Mouse (Mus musculus) liver, embryonic 13.5 days (tissue): ENCODE measurements at regions not wholly inside any gene's neighbourhood (a gene's known extent, or its start where the extent isn't known, plus 50 kb on each side); places are given as distances from the start of the nearest gene placed in this dataset.

Experiments
- ATAC-seq: fragments of 200-750 bp; cut with Nextera tagmentation; 2 replicates; pipeline ENCODE4 v1.8.0; 2017; ENCODE audit warnings: low read depth, mild to moderate bottlenecking, moderate number of reproducible peaks, moderate library complexity
- DNase-seq: peaks from one replicate; pipeline ENCODE4 v3.0.0; 2022
- H3K27ac ChIP-seq: fragments of 300-500 bp; sonication (generic); 2 replicates; pipeline ENCODE4 v1.5.1; 2015; ENCODE audit warnings: moderate library complexity, mild to moderate bottlenecking, inconsistent platforms
- H3K27me3 ChIP-seq: fragments of 300-500 bp; sonication (generic); 2 replicates; pipeline ENCODE4 v1.6.1; 2015; ENCODE audit warnings: mild to moderate bottlenecking, inconsistent platforms
- H3K36me3 ChIP-seq: fragments of 300-500 bp; sonication (generic); 2 replicates; pipeline ENCODE4 v1.6.1; 2015; ENCODE audit warnings: mild to moderate bottlenecking, inconsistent platforms
- H3K4me1 ChIP-seq: fragments of 300-500 bp; sonication (generic); replicated peaks from 2 replicates; pipeline ENCODE4 v1.6.1; 2015; ENCODE audit warnings: inconsistent platforms
- H3K4me2 ChIP-seq: fragments of 300-500 bp; sonication (generic); 2 replicates; pipeline ENCODE4 v1.6.1; 2015; ENCODE audit warnings: inconsistent platforms, mild to moderate bottlenecking, moderate library complexity
- H3K4me3 ChIP-seq: fragments of 300-500 bp; sonication (generic); replicated peaks from 2 replicates; pipeline ENCODE4 v1.5.1; 2015; ENCODE audit warnings: mild to moderate bottlenecking, inconsistent platforms
- H3K9ac ChIP-seq: fragments of 300-500 bp; sonication (generic); 2 replicates; pipeline ENCODE4 v1.6.1; 2015; ENCODE audit warnings: mild to moderate bottlenecking, inconsistent platforms
- H3K9me3 ChIP-seq: fragments of 300-500 bp; sonication (generic); replicated peaks from 2 replicates; pipeline ENCODE4 v1.6.1; 2016; ENCODE audit warnings: inconsistent platforms
- WGBS: fragments of 180-500 bp; shearing (Covaris S2); methylation state at CpG from one replicate; pipeline ENCODE4 v1.1.7; 2015; ENCODE audit not compliant: insufficient replicate concordance; 5-methylcytosine and 5-hydroxymethylcytosine counted together

DNA sequence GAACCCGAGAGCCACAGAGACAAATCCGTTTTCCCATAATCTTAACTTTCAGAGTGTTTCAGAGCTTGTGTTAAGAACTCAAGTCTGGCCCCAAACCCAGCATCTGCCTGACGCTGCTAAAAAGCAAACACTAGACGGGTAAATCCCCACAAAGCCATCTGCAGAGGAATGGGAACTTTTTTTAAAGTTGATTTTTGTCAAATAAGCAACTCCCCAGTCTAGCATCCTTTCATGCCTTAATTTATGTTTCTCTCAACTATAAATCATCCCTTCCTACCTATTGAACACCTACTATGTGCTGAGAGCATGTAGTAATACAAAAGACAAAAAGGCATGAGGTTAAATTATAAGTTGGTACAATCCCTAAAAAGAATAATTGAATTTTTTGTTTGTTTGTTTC is 50.8 kb upstream of the Itm2b start:
- no peak overlapping the region for H3K27ac ChIP-seq
- no peaks in the 10 kb centered on the region for H3K36me3 ChIP-seq
- ATAC-seq: no peak
- H3K4me2 ChIP-seq: no peak overlapping the region
- no peak overlapping the region for H3K4me3 ChIP-seq
- H3K4me1 ChIP-seq: peaks cover 4% of the 10 kb centered on the region
- no peak overlapping the region for H3K9ac ChIP-seq
- no peaks in the 10 kb centered on the region for H3K9me3 ChIP-seq
- no peak for DNase-seq
- no peaks in the 10 kb centered on the region for H3K27me3 ChIP-seq
- 59% methylated on average over 4 of the region's 4 CpGs for WGBS
